Mouse (Mus musculus) MEL (cell line): Measurements from ENCODE around the gene Prkcd.

Source experiments
- CTCF ChIP-seq, 3 experiments: IDR thresholded peaks in 2 of 3; conservative IDR thresholded peaks in 1 of 3; 2 replicates each; pipeline ENCODE4 v1.5.1; 2011 to 2012; ENCODE audit warnings: low read length in 3 of 3, low read depth in 2 of 3, mild to moderate bottlenecking in 2 of 3, improper control_type of control experiment in 1 of 3, inconsistent platforms in 1 of 3, mixed read lengths in 1 of 3, moderate library complexity in 1 of 3; ENCODE audit not compliant: control insufficient read depth in 1 of 3, insufficient read depth in 1 of 3, poor library complexity in 1 of 3, severe bottlenecking in 1 of 3
- POLR2A ChIP-seq, 2 experiments: IDR thresholded peaks; 2 replicates each; pipeline ENCODE4 v1.6.1; 2011 to 2012; ENCODE audit warnings: low read length in 2 of 2, mild to moderate bottlenecking in 2 of 2, control low read depth in 1 of 2, improper control_type of control experiment in 1 of 2, low read depth in 1 of 2, moderate library complexity in 1 of 2; ENCODE audit not compliant: control insufficient read depth in 1 of 2, insufficient read depth in 1 of 2, poor library complexity in 1 of 2
- ZC3H11A ChIP-seq: IDR thresholded peaks from 2 replicates; pipeline ENCODE4 v1.6.1; 2012; ENCODE audit warnings: low read depth, mild to moderate bottlenecking, inconsistent platforms, low read length, improper control_type of control experiment

GRCm38 (mm10) chr14:30666604-30667003, 40.6 kb upstream of the Prkcd start:
- TF ChIP-seq CTCF (IDR thresholded peaks at IDR 0.05 in 2 of 3, conservative IDR thresholded peaks at IDR 0.05 in 1 of 3; ENCODE audit: control insufficient read depth in 1 of 3, insufficient read depth in 1 of 3, low read depth in 2 of 3, low read length in 3 of 3, poor library complexity in 1 of 3, severe bottlenecking in 1 of 3), result no peak
- TF ChIP-seq POLR2A (IDR thresholded peaks at IDR 0.05; ENCODE audit: control insufficient read depth in 1 of 2, insufficient read depth in 1 of 2, low read depth in 1 of 2, low read length in 2 of 2, poor library complexity in 1 of 2), result no peak
- no peak for TF ChIP-seq ZC3H11A
